Mouse (Mus musculus): ENCODE results near the gene Dap.

- TF ChIP-seq CTCF (IDR thresholded peaks at IDR 0.05; ENCODE audit: insufficient read depth, low read depth, low read length) (no peak), POLR2A (IDR thresholded peaks at IDR 0.05; ENCODE audit: insufficient read depth, low read depth, low read length) (no peak)
Observed at GRCm38 (mm10) chr15:31255762-31256161, 31.6 kb downstream of the Dap start.

All from olfactory bulb, adult 2 months (tissue).